Mouse (Mus musculus): Measurements from ENCODE around the gene Gm20708. TPM values are rescaled to one million over a fixed set of nuclear protein-coding genes. Genes with fewer than 3 reads are reported as not detected.

Gm20708 gene
- polyA plus RNA-seq, 1 experiment from 2014 or later, result 0.31 TPM

DNA sequence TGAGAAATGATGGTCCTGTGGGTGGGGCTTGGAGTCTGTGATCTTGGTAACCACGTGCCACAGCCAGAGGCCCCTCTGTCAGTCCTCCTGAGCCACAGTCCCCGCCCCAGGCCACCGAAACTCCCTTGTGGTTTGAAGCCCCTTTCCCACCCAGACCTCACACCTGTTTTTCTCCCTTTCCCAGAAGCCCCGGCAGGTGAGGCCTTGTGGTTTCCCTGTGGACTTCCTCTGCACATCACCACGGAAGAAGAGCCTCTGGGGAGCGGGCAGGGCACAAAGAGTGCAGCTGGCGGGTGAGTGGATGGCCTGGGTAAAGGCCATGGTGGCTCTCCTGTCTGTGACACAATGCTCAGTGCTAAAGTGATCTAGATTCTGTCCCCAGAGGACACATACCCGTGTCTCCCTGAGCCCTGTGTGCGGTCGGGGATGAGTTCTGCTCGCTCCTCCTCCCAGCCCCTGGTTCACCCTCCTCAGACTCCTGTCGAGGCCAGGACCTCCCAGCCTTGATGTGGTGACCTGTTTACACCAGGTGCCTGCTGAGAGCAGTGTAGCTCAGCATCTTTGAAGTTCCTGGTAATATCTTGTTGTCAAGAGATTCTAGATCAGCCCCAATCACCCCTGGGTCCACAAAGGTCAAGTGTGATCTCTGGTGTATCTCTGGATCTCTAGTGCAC lies 62.6 kb downstream of the Gm20708 start:
- peaks cover 34% of the 10 kb centered on the region for H3K27me3 ChIP-seq (ENCODE audit: insufficient read depth, poor library complexity, severe bottlenecking)
- no peaks in the 10 kb centered on the region for H3K9me3 ChIP-seq
- peaks cover 55% of the 10 kb centered on the region for H3K4me1 ChIP-seq (replicated peaks)
- DNase-seq (ENCODE audit: low spot score), result no peak
- 0 out of 2 replicates have a peak, but pooled peaks cover 6% of the 10 kb centered on the region for H3K36me3 ChIP-seq
- H3K4me3 ChIP-seq, result peak overlapping the region; percentile 83
- no peak overlapping the region for H3K27ac ChIP-seq
- 61% methylated on average over 12 of the region's 12 CpGs for WGBS

DNA sequence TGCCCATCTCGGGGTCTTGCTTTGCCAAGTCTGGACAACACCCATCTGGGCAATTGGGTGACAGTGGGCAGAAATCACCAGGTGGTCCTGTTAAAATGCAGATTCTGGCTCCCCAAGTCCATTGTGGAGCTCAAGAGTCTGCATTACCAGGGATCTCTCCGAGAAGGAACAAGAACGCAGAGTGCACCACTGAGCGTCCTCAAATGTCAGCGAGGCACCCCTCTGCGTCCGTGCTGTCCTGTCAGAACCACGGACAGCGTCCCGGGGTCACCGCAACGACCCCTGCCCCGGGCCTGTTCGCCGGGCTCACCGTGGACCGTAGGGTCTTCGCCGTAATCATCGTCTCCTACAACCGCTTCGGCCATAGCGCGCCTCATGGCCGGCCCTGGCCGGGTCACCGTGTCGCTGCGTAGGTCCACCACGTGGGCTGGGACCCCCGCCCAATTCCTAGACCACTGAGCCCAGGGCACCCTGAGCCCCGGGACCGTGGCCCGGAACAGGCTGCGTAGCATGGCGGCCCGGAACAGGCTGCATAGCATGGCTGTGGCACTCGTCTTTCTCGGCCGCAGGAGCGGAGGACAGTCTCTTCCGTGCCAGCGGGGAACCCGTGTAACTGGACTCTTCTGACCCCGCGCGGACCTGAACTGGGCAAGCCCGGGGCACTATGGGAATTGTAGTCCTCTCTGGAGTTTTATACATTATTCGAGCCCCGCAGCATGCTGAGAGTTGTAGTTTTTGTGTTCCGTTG lies 63.6 kb downstream of the Gm20708 start, which contains the start of gene Tha1:
Tha1 (minus strand) TSS at position 621 of the 748 bp plus-strand sequence.
- 2% methylated on average over 51 of the region's 51 CpGs for WGBS
- peak; percentile 87 for DNase-seq (ENCODE audit: low spot score)
- Histone ChIP-seq H3K27me3 (ENCODE audit: insufficient read depth, poor library complexity, severe bottlenecking) (peaks cover 33% of the 10 kb centered on the region), H3K36me3 (0 out of 2 replicates have a peak, but pooled peaks cover 6% of the 10 kb centered on the region), H3K4me1 (replicated peaks) (peaks cover 58% of the 10 kb centered on the region), H3K27ac (peak within 1 kb of the TSS; percentile 92), H3K9me3 (no peaks in the 10 kb centered on the region), H3K4me3 (peak within 1 kb of the TSS; percentile 83)

GRCm38 (mm10) chr11:117874419-117874818 lies 65.0 kb downstream of the Gm20708 start:
- H3K4me1 ChIP-seq (replicated peaks), result peaks cover 72% of the 10 kb centered on the region
- 66% methylated on average over 4 of the region's 4 CpGs for WGBS

DNA sequence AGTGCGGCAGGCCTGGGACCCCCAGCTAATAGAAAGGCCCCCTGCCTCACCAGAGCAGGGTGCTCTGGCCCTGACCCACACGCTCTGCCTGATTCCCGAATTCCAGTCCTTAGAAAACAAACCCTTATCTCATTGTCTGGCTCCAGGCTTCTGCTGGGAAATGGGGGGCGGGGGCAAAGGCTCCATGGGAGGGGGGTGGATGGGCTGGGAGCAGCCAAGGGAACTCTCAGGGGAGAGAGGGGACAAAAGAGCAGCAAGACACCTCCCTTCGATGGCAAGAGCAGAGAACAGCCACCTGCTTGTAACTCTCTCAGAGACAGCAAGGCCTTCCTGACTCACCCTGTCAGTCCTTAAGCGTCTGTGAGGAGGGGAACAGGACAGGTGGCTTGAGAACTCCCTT lies 66.2 kb downstream of the Gm20708 start:
- H3K4me3 ChIP-seq, result no peak overlapping the region
- H3K27ac ChIP-seq, result peak overlapping the region; percentile 35; the same call in 1 of the 2 replicates
- peaks cover 40% of the 10 kb centered on the region for H3K27me3 ChIP-seq (ENCODE audit: insufficient read depth, poor library complexity, severe bottlenecking)
- peaks cover 69% of the 10 kb centered on the region for H3K4me1 ChIP-seq (replicated peaks)
- no peaks in the 10 kb centered on the region for H3K9me3 ChIP-seq
- DNase-seq (ENCODE audit: low spot score), result no peak
- WGBS, result 14% methylated on average over 6 of the region's 6 CpGs
- H3K36me3 ChIP-seq, result no peaks in the 10 kb centered on the region

More at GRCm38 (mm10) chr11:117874419-117874818, 65.0 kb downstream of the Gm20708 start:
- H3K9me3 ChIP-seq, result no peaks in the 10 kb centered on the region
- no peak for DNase-seq (ENCODE audit: low spot score)
- H3K27me3 ChIP-seq (ENCODE audit: insufficient read depth, poor library complexity, severe bottlenecking), result peaks cover 34% of the 10 kb centered on the region
- H3K4me3 ChIP-seq, result no peak overlapping the region
- H3K27ac ChIP-seq, result no peak overlapping the region
- no peaks in the 10 kb centered on the region for H3K36me3 ChIP-seq

- H3K4me3 ChIP-seq, result 0 out of 2 replicates have a peak overlapping the region, but pooled peaks have one; percentile 10
- 40% methylated on average over 13 of the region's 13 CpGs for WGBS
- no peaks in the 10 kb centered on the region for H3K36me3 ChIP-seq
- peaks cover 41% of the 10 kb centered on the region for H3K27me3 ChIP-seq (ENCODE audit: insufficient read depth, poor library complexity, severe bottlenecking)
- H3K9me3 ChIP-seq, result no peaks in the 10 kb centered on the region
- H3K27ac ChIP-seq, result peak overlapping the region; percentile 68
- peaks cover 68% of the 10 kb centered on the region for H3K4me1 ChIP-seq (replicated peaks)
- no peak for DNase-seq (ENCODE audit: low spot score)
These were observed 68.7 kb downstream of the Gm20708 start for GRCm38 (mm10) chr11:117877917-117878745.

DNA sequence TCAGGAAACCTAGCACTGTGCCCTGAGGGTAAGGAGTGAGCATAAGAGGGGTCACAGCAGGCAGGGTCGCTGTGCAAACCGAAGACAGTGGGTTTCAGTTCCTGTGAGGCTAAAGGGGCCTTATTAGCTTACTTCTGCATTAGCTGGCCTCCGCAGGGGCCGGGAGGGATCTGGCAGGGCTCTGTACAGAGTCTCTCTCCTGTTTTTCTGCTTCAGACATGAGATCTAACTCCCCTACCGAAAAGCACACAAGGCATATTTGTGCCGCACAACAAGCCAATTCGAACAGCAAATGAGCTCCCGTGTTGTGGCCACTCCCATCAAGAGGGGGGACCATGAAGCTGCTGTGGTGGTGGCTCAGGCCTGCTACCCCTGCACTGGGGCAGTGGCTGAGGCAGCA lies 69.4 kb downstream of the Gm20708 start:
- WGBS, result 32% methylated on average over 8 of the region's 8 CpGs
- no peak overlapping the region for H3K4me3 ChIP-seq
- peaks cover 45% of the 10 kb centered on the region for H3K27me3 ChIP-seq (ENCODE audit: insufficient read depth, poor library complexity, severe bottlenecking)
- no peak for DNase-seq (ENCODE audit: low spot score)
- H3K4me1 ChIP-seq (replicated peaks), result peaks cover 65% of the 10 kb centered on the region
- H3K27ac ChIP-seq, result peak overlapping the region; percentile 68
- H3K36me3 ChIP-seq, result no peaks in the 10 kb centered on the region
- H3K9me3 ChIP-seq, result no peaks in the 10 kb centered on the region

- no peaks in the 10 kb centered on the region for H3K9me3 ChIP-seq
- no peak for DNase-seq (ENCODE audit: low spot score)
- H3K36me3 ChIP-seq, result no peaks in the 10 kb centered on the region
- peaks cover 49% of the 10 kb centered on the region for H3K27me3 ChIP-seq (ENCODE audit: insufficient read depth, poor library complexity, severe bottlenecking)
- peaks cover 65% of the 10 kb centered on the region for H3K4me1 ChIP-seq (replicated peaks)
- 0 out of 2 replicates have a peak overlapping the region, but pooled peaks have one; percentile 4 for H3K27ac ChIP-seq
- 73% methylated on average over 6 of the region's 6 CpGs for WGBS
- H3K4me3 ChIP-seq, result no peak overlapping the region
These were observed 70.2 kb downstream of the Gm20708 start for GRCm38 (mm10) chr11:117879676-117880075.

GRCm38 (mm10) chr11:117880336-117880976 lies 71.0 kb downstream of the Gm20708 start:
- peaks cover 57% of the 10 kb centered on the region for H3K4me1 ChIP-seq (replicated peaks)
- no peak overlapping the region for H3K27ac ChIP-seq
- 87% methylated on average over 9 of the region's 9 CpGs for WGBS
- H3K9me3 ChIP-seq, result no peaks in the 10 kb centered on the region
- H3K27me3 ChIP-seq (ENCODE audit: insufficient read depth, poor library complexity, severe bottlenecking), result peaks cover 54% of the 10 kb centered on the region
- H3K4me3 ChIP-seq, result no peak overlapping the region
- H3K36me3 ChIP-seq, result no peaks in the 10 kb centered on the region
- no peak for DNase-seq (ENCODE audit: low spot score)

DNA sequence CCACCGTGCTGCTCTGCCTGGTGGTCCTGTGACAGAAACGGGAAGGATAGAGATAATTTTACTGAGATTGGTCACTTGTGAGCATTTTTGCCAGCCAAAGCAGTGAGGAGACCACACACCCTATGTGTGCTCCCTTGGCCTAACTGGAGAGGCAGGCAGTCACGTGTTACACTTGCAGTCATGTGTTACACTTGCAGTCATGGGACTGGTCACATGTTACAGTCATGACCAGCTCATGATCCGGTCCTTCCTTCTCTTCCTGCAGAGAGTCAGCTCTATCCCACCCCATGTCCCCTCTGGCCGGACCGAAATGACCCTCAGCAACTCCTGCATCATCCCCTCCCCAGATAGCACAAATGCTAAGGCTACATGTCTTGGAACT lies 71.5 kb downstream of the Gm20708 start:
- no peak for DNase-seq (ENCODE audit: low spot score)
- peaks cover 56% of the 10 kb centered on the region for H3K4me1 ChIP-seq (replicated peaks)
- peaks cover 57% of the 10 kb centered on the region for H3K27me3 ChIP-seq (ENCODE audit: insufficient read depth, poor library complexity, severe bottlenecking)
- H3K27ac ChIP-seq, result 0 out of 2 replicates have a peak overlapping the region, but pooled peaks have one; percentile 46
- no peak overlapping the region for H3K4me3 ChIP-seq
- H3K36me3 ChIP-seq, result no peaks in the 10 kb centered on the region
- H3K9me3 ChIP-seq, result no peaks in the 10 kb centered on the region
- 88% methylated on average over 6 of the region's 6 CpGs for WGBS

- no peak for DNase-seq (ENCODE audit: low spot score)
- H3K9me3 ChIP-seq, result no peaks in the 10 kb centered on the region
- peak overlapping the region; percentile 46 for H3K27ac ChIP-seq
- peaks cover 63% of the 10 kb centered on the region for H3K27me3 ChIP-seq (ENCODE audit: insufficient read depth, poor library complexity, severe bottlenecking)
- H3K4me1 ChIP-seq (replicated peaks), result peaks cover 56% of the 10 kb centered on the region
- H3K4me3 ChIP-seq, result no peak overlapping the region
- 13% methylated on average over 8 of the region's 8 CpGs for WGBS
- no peaks in the 10 kb centered on the region for H3K36me3 ChIP-seq
These were observed 72.3 kb downstream of the Gm20708 start for GRCm38 (mm10) chr11:117881787-117882186.

DNA sequence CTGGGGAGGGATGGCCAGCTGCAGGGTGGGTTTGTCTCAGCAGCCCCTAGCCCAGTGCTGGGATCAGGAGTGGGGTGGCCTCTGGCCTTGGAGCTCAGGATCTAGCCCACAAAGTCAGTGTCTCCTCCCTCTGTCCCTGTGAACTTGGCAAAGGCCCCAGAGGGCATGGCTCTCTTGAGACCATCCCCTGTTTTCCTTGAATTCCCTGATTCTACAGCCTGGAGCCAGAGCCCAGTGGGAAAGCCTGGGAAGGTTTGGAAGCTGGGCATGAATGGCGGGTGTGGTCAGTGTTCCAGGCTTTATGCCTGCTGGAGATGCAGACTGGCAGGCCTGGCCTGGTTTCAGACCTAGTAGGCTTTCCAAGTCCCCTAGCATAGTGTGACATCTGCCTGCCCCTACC lies 72.7 kb downstream of the Gm20708 start:
- no peak for DNase-seq (ENCODE audit: low spot score)
- peak overlapping the region; percentile 46; the same call in 1 of the 2 replicates for H3K27ac ChIP-seq

DNA sequence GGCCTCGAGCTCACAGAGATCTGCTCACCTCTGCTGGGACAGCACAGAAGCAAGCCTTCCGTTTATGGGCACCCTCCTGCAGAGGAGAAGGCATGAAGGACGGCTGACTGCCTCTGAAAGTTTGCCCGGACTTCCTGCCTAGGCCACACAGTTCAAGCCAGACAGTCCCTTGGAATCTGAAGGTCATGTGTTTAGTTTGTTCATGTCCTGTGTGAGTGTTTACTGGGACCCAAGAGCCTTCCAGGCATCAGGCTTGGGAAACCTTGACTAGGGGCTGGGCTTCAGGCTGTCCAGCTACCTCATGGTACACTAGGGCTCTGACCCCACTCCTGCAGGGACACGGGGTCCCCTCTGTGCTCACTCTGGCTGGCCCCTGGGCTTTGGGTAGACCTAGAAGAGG lies 76.5 kb downstream of the Gm20708 start:
- Histone ChIP-seq H3K4me3 (no peak overlapping the region), H3K9me3 (no peaks in the 10 kb centered on the region), H3K27me3 (ENCODE audit: insufficient read depth, poor library complexity, severe bottlenecking) (peaks cover 84% of the 10 kb centered on the region), H3K27ac (0 out of 2 replicates have a peak overlapping the region, but pooled peaks have one; percentile 23), H3K4me1 (replicated peaks) (peaks cover 60% of the 10 kb centered on the region), H3K36me3 (no peaks in the 10 kb centered on the region)
- DNase-seq (ENCODE audit: low spot score), result no peak
- WGBS, result 52% methylated on average over 5 of the region's 5 CpGs

More for the DNA sequence above, 72.7 kb downstream of the Gm20708 start:
- WGBS, result 76% methylated on average over 1 of the region's 1 CpGs
- H3K4me1 ChIP-seq (replicated peaks), result peaks cover 56% of the 10 kb centered on the region
- H3K36me3 ChIP-seq, result no peaks in the 10 kb centered on the region
- H3K4me3 ChIP-seq, result no peak overlapping the region
- peaks cover 68% of the 10 kb centered on the region for H3K27me3 ChIP-seq (ENCODE audit: insufficient read depth, poor library complexity, severe bottlenecking)
- no peaks in the 10 kb centered on the region for H3K9me3 ChIP-seq

All from hindbrain, embryonic 10.5 days (tissue).